Mouse (Mus musculus) lung, embryonic 15.5 days (tissue): ENCODE measurements around the gene Ppp1r14b. TPM values are rescaled to one million over a fixed set of nuclear protein-coding genes. Genes with fewer than 3 reads are reported as not detected.

Source experiments
- ATAC-seq: fragments of 200-750 bp; cut with Nextera tagmentation; 2 replicates; pipeline ENCODE4 v1.8.0; 2017; ENCODE audit warnings: moderate number of reproducible peaks, borderline replicate concordance; ENCODE audit not compliant: low FRiP score, low TSS enrichment; ENCODE audit errors: extremely low read depth
- H3K27ac ChIP-seq: fragments of 300-500 bp; sonication (generic); 2 replicates; pipeline ENCODE4 v1.5.1; 2015; ENCODE audit warnings: moderate library complexity, mild to moderate bottlenecking, inconsistent platforms
- H3K27me3 ChIP-seq: fragments of 300-500 bp; sonication (generic); 2 replicates; pipeline ENCODE4 v1.6.1; 2015; ENCODE audit warnings: inconsistent platforms
- H3K36me3 ChIP-seq: fragments of 300-500 bp; sonication (generic); 2 replicates; pipeline ENCODE4 v1.6.1; 2015; ENCODE audit warnings: inconsistent platforms
- H3K4me1 ChIP-seq: fragments of 300-500 bp; sonication (generic); 2 replicates; pipeline ENCODE4 v1.6.1; 2015; ENCODE audit warnings: inconsistent platforms
- H3K4me2 ChIP-seq: fragments of 300-500 bp; sonication (generic); 2 replicates; pipeline ENCODE4 v1.6.1; 2015; ENCODE audit warnings: inconsistent platforms, mild to moderate bottlenecking, moderate library complexity
- H3K4me3 ChIP-seq: fragments of 300-500 bp; sonication (generic); 2 replicates; pipeline ENCODE4 v1.5.1; 2015; ENCODE audit warnings: mild to moderate bottlenecking, inconsistent platforms
- H3K9ac ChIP-seq: fragments of 300-500 bp; sonication (generic); 2 replicates; pipeline ENCODE4 v1.6.1; 2015; ENCODE audit warnings: inconsistent platforms
- H3K9me3 ChIP-seq: fragments of 300-500 bp; sonication (generic); 2 replicates; pipeline ENCODE4 v1.6.1; 2016; ENCODE audit warnings: inconsistent platforms
- WGBS: fragments of 180-500 bp; shearing (Covaris S2); methylation state at CpG from one replicate; pipeline ENCODE4 v1.1.7; 2015; 5-methylcytosine and 5-hydroxymethylcytosine counted together
- polyA plus RNA-seq: library from polyadenylated mRNA; unstranded; fragments of >200 nt; fragmentation: Nextera tagmentation; extraction: Ambion mirVana; gene quantifications from 2 replicates; pipeline ENCODE4 v1.2.1, GENCODE M21; 2015

Ppp1r14b gene
- polyA plus RNA-seq, 1 experiment from 2014 or later = 141 TPM

DNA sequence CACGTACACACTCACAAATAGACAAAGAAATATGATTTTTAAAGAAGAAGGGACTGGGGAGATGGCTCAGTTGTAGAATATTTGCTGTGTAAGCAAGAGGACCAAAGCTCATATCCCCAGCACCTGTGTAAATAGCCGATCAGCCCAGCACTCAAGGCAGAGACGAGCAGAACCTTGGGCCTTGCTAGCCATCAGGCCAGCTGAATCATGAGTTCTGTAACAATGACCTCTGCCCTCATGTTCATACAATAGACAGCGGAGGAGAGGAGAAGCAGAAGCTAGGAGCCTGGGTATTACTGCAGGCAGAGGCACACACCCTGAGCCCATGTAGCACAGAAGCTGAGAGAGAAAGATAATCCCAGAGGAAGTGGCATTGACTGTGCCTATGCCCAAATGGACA lies 37.7 kb downstream of the Ppp1r14b start:
- no peak overlapping the region for H3K27ac ChIP-seq
- H3K27me3 ChIP-seq = no peaks in the 10 kb centered on the region
- H3K4me3 ChIP-seq = no peak overlapping the region
- H3K4me2 ChIP-seq = no peak overlapping the region
- H3K9me3 ChIP-seq = no peaks in the 10 kb centered on the region
- H3K36me3 ChIP-seq = no peaks in the 10 kb centered on the region
- H3K9ac ChIP-seq = no peak overlapping the region
- ATAC-seq = no peak
- H3K4me1 ChIP-seq = no peaks in the 10 kb centered on the region
- WGBS = 66% methylated on average over 4 of the region's 4 CpGs

DNA sequence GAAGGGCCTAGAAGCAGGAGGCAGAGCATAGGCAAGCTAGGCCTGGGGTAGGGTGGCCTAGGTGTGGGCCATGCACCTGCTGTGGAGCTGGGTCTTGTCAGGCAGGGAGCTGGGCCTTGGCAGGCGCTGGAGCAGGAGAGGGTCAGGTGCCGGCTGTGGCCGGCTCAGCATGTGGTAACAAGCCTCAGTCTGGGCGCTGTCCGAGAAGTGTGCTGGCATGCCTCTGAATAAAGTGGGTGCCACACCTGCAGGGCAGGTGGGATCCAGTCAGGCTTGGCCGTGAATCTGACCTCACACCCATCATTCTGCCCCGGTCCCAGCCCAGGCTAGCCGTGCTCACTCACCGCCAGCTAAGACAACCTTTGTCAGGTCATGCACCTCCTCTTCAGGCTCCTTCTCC lies 39.2 kb downstream of the Ppp1r14b start:
- WGBS = 92% methylated on average over 9 of the region's 9 CpGs
- Histone ChIP-seq H3K4me2 (no peak overlapping the region), H3K27me3 (no peaks in the 10 kb centered on the region), H3K4me3 (no peak overlapping the region), H3K9me3 (no peaks in the 10 kb centered on the region), H3K36me3 (no peaks in the 10 kb centered on the region), H3K4me1 (no peaks in the 10 kb centered on the region), H3K9ac (no peak overlapping the region), H3K27ac (no peak overlapping the region)
- no peak for ATAC-seq

DNA sequence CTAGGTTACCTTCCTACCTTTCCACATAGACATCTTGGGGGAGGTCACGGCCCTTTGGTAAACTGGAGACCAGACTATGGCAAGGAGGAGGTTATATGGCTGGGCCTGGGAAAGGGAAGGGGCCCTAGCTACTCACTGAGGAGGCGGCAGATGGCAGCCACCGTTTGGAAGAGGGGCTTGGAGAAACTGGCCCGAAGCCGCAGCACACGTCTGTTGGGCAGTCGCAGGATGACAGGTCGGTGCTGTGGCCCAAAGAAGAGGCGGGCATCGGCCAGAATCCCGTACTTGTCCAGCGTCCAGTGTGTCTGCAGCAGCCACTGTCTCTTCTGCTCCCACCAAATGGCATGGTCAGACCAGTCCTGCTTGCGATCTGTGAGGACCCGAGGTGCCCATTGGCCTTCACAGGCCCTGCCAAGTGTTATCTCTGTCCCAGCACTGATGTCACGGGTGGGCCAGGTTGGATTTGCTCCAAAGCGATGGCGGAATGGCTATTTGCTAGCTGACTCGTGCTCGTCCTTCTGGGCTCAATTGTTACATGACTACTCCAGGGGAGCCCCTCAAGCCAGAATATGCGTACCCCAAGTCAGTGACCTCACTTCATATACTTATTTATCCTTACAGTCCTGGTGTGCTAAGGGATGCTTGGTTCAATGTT lies 39.8 kb downstream of the Ppp1r14b start:
- H3K36me3 ChIP-seq = no peaks in the 10 kb centered on the region; the same call in 1 of the 2 replicates
- no peaks in the 10 kb centered on the region for H3K27me3 ChIP-seq
- ATAC-seq = no peak
- no peak overlapping the region for H3K4me2 ChIP-seq
- H3K27ac ChIP-seq = no peak overlapping the region
- no peak overlapping the region for H3K4me3 ChIP-seq
- no peaks in the 10 kb centered on the region for H3K9me3 ChIP-seq
- 85% methylated on average over 20 of the region's 20 CpGs for WGBS
- H3K9ac ChIP-seq = no peak overlapping the region
- no peaks in the 10 kb centered on the region for H3K4me1 ChIP-seq

DNA sequence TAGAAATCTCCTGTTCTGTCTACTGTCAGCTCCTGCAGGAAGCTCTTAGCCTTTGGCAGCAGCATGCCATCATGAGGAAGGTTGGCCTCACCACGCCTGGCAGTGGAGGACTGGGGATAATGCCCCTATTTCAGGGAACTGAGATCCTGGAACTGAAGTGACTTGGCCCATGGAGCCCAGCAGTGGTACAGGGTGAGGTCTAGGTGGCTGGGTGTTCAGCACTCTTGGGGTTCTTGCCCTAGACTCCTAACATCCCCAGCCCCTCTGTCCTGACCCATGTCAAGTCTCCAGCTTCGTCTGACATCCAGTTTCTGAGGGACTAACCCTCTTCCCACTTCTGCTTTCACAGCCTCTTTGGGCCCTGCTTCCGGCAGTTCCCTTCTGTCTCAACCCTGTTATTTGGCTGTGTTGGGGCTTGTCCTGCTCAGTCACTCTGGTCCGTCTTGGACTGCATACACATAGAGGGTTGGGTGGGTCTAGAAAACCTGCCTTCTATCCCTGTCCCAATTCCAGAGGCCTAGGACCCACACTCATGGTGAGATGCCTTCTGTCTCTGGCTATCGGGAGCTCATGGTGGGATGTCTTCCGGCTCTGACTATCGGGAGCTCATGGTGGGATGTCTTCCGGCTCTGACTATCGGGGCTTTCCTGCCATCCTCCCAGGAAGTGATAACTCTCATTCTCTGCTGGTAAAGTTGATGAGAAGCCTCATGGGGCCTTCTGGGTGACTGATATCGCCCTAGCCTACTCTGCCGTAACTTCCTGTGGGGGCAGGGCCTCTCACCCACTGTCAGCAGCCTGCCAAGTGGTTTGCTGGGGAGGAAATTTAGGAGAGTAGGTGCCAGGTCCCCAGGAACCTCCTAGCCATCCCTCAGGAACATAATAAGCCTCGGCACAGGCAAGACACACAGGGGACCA lies 43.0 kb downstream of the Ppp1r14b start:
- no peak overlapping the region for H3K4me3 ChIP-seq
- peaks cover 31% of the 10 kb centered on the region for H3K36me3 ChIP-seq
- WGBS = 72% methylated on average over 12 of the region's 12 CpGs
- no peaks in the 10 kb centered on the region for H3K9me3 ChIP-seq
- H3K4me2 ChIP-seq = no peak overlapping the region
- H3K4me1 ChIP-seq = no peaks in the 10 kb centered on the region
- H3K27ac ChIP-seq = no peak overlapping the region
- H3K9ac ChIP-seq = no peak overlapping the region
- H3K27me3 ChIP-seq = no peaks in the 10 kb centered on the region
- no peak for ATAC-seq

DNA sequence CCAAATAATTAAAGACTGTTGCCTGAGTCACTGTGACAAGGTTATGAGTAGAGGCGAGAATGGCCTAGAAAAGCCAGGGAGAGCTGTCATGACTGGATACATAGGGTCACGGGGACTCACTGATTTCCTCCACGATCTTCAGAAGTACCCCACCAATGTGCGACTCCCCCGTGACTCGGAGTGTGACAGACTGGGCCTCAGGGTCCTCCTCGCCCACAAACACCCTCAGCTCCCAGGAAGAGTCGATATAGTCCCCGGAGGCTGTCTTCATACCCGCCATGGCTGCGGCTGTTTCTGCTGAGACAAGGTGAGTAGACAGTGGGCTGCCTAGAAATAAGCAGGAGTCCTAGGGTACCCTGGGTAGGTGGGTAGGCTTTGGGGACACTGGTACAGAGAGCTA lies 43.8 kb downstream of the Ppp1r14b start:
- Histone ChIP-seq H3K4me1 (no peaks in the 10 kb centered on the region), H3K4me3 (peak overlapping the region; percentile 9; the same call in 1 of the 2 replicates), H3K4me2 (no peak overlapping the region), H3K27me3 (no peaks in the 10 kb centered on the region), H3K9me3 (no peaks in the 10 kb centered on the region), H3K9ac (no peak overlapping the region), H3K27ac (no peak overlapping the region), H3K36me3 (peaks cover 38% of the 10 kb centered on the region)
- WGBS = 82% methylated on average over 11 of the region's 11 CpGs
- no peak for ATAC-seq

DNA sequence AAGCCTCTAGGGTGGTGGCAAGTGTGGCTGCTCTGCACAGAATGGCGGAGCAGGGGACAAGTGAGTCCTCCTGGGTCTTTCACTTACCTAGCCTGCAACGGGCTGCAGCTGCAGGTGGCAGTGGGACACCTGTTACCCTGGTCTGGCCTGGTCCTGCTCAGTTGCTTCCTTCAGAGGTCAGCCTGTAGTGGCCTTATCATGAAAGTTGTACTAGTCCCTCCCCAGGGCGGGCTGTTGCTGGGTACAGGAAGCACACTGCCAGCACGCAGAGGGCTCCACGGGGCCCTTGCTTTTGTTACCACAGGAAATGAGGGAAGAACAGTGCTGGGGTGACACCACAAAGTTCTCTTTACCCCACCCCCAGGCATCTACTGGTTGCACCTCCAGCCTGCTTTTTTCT lies 44.4 kb downstream of the Ppp1r14b start, which contains the start of gene Fermt3:
Gene Fermt3 (minus strand): TSS at position 279 of the 400 bp plus-strand sequence.
- Histone ChIP-seq H3K27ac (no peak within 1 kb of the TSS), H3K36me3 (peaks cover 43% of the 10 kb centered on the region), H3K9ac (no peak within 1 kb of the TSS)

DNA sequence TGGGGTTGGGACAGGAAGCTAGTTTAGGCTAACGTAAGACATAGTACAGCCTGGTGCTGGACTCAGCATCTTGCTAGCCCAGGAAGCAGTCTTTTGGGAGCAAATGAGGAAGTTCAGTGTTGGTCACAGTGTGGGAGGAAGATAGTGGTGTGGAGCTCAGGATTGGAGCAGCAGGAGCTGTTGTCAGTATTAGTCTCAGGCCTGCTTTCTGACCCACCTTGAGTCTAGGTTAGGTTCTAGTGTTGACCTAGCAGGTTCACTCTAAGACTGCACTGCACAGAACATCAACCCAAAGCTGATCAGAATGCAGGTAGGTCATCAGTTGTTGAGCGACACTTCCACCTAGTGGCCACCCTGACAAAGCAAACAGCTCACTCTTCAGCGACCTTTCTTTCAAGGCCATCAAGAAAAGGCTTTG lies 45.5 kb downstream of the Ppp1r14b start:
- Histone ChIP-seq H3K9ac (no peak overlapping the region), H3K27ac (no peak overlapping the region)
- no peak for ATAC-seq

More for the DNA sequence above, 44.4 kb downstream of the Ppp1r14b start, which contains the start of gene Fermt3:
- Histone ChIP-seq H3K4me2 (no peak within 1 kb of the TSS), H3K4me1 (no peaks in the 10 kb centered on the region), H3K9me3 (no peaks in the 10 kb centered on the region), H3K4me3 (peak within 1 kb of the TSS; percentile 9; the same call in 1 of the 2 replicates), H3K27me3 (no peaks in the 10 kb centered on the region)
- WGBS = 60% methylated on average over 5 of the region's 5 CpGs
- ATAC-seq = peak; percentile 67; the same call in 1 of the 2 replicates

More for the DNA sequence above, 45.5 kb downstream of the Ppp1r14b start:
- Histone ChIP-seq H3K36me3 (peaks cover 53% of the 10 kb centered on the region), H3K4me3 (no peak overlapping the region), H3K4me2 (no peak overlapping the region), H3K4me1 (no peaks in the 10 kb centered on the region), H3K9me3 (no peaks in the 10 kb centered on the region), H3K27me3 (no peaks in the 10 kb centered on the region)
- 46% methylated on average over 3 of the region's 3 CpGs for WGBS

Other genes starting within 250 kb of the Ppp1r14b start
- 33.4 and 36.1 TPM in 2 replicates for gene Rps6ka4, start 134.3 kb upstream of the Ppp1r14b start, polyA plus RNA-seq
- gene Ccdc88b, start 116.8 kb upstream of the Ppp1r14b start, polyA plus RNA-seq = 1.3 and 1.7 TPM in 2 replicates
- 137 and 153 TPM in 2 replicates for gene Trmt112, start 65.3 kb upstream of the Ppp1r14b start, polyA plus RNA-seq
- 245 and 260 TPM in 2 replicates for gene Prdx5, start 64.9 kb upstream of the Ppp1r14b start, polyA plus RNA-seq
- gene Esrra, start 53.2 kb upstream of the Ppp1r14b start, polyA plus RNA-seq = 9.3 and 9.5 TPM in 2 replicates
- 2.5 and 3.4 TPM in 2 replicates for gene Catsperz, start 49.6 kb upstream of the Ppp1r14b start, polyA plus RNA-seq
- 0.13 and 0.22 TPM in 2 replicates for gene Kcnk4, start 40.5 kb upstream of the Ppp1r14b start, polyA plus RNA-seq
- gene Bad, start 33.1 kb upstream of the Ppp1r14b start, polyA plus RNA-seq = 74.4 and 80.0 TPM in 2 replicates
- 28.1 and 31.0 TPM in 2 replicates for gene Gpr137, start 32.5 kb upstream of the Ppp1r14b start, polyA plus RNA-seq
- gene Plcb3, start 1.5 kb downstream of the Ppp1r14b start, polyA plus RNA-seq = 53.5 and 53.9 TPM in 2 replicates
- 121 and 126 TPM in 2 replicates for gene Fkbp2, start 5.5 kb downstream of the Ppp1r14b start, polyA plus RNA-seq
- 42.9 and 48.7 TPM in 2 replicates for gene Vegfb, start 12.7 kb downstream of the Ppp1r14b start, polyA plus RNA-seq
- 23.5 and 23.9 TPM in 2 replicates for gene Dnajc4, start 17.6 kb downstream of the Ppp1r14b start, polyA plus RNA-seq
- gene Nudt22, start 21.1 kb downstream of the Ppp1r14b start, polyA plus RNA-seq = 23.6 and 24.0 TPM in 2 replicates
- 9.7 and 11.2 TPM in 2 replicates for gene Trpt1, start 21.2 kb downstream of the Ppp1r14b start, polyA plus RNA-seq
- 9.5 and 13.5 TPM in 2 replicates for gene Fermt3, start 44.5 kb downstream of the Ppp1r14b start, polyA plus RNA-seq
- 244 and 249 TPM in 2 replicates for gene Stip1, start 65.0 kb downstream of the Ppp1r14b start, polyA plus RNA-seq
- gene Macrod1, start 81.8 kb downstream of the Ppp1r14b start, polyA plus RNA-seq = 14.2 and 14.3 TPM in 2 replicates
- gene Flrt1, start 130.8 kb downstream of the Ppp1r14b start, polyA plus RNA-seq = 0.91 and 1.4 TPM in 2 replicates
- gene Otub1, start 231.3 kb downstream of the Ppp1r14b start, polyA plus RNA-seq = 188 and 194 TPM in 2 replicates
- 793 and 848 TPM in 2 replicates for gene Cox8a, start 242.6 kb downstream of the Ppp1r14b start, polyA plus RNA-seq